Mouse (Mus musculus): ENCODE results near the gene Galnt14.

- TF ChIP-seq CTCF (IDR thresholded peaks at IDR 0.05; ENCODE audit: low read depth, low read length) (no peak), POLR2A (IDR thresholded peaks at IDR 0.05; ENCODE audit: insufficient read depth, low read length) (no peak), EP300 (IDR thresholded peaks at IDR 0.05; ENCODE audit: insufficient read depth, low read depth, low read length) (no peak)
Observed at GRCm38 (mm10) chr17:73556436-73556835, 153.8 kb downstream of the Galnt14 start.
